Mouse (Mus musculus) heart, embryonic 13.5 days (tissue): ENCODE measurements at regions not wholly inside any gene's neighbourhood (a gene's known extent, or its start where the extent isn't known, plus 50 kb on each side); places are given as distances from the start of the nearest gene placed in this dataset.

Experiments
- ATAC-seq: fragments of 200-750 bp; cut with Nextera tagmentation; 2 replicates; pipeline ENCODE4 v1.8.0; 2017; ENCODE audit warnings: moderate TSS enrichment; ENCODE audit not compliant: insufficient number of reproducible peaks, low FRiP score, low TSS enrichment; ENCODE audit errors: extremely low read depth
- H3K27ac ChIP-seq: fragments of 300-500 bp; sonication (generic); replicated peaks from 2 replicates; pipeline ENCODE4 v1.5.1; 2015; ENCODE audit warnings: moderate library complexity, mild to moderate bottlenecking, inconsistent platforms
- H3K27me3 ChIP-seq: fragments of 300-500 bp; sonication (generic); replicated peaks from 2 replicates; pipeline ENCODE4 v1.6.1; 2015; ENCODE audit warnings: mild to moderate bottlenecking, inconsistent platforms
- H3K36me3 ChIP-seq: fragments of 300-500 bp; sonication (generic); 2 replicates; pipeline ENCODE4 v1.6.1; 2015; ENCODE audit warnings: mild to moderate bottlenecking, inconsistent platforms
- H3K4me1 ChIP-seq: fragments of 300-500 bp; sonication (generic); 2 replicates; pipeline ENCODE4 v1.6.1; 2015; ENCODE audit warnings: inconsistent platforms
- H3K4me2 ChIP-seq: fragments of 300-500 bp; sonication (generic); 2 replicates; pipeline ENCODE4 v1.6.1; 2015; ENCODE audit warnings: inconsistent platforms, mild to moderate bottlenecking, moderate library complexity
- H3K4me3 ChIP-seq: fragments of 300-500 bp; sonication (generic); 2 replicates; pipeline ENCODE4 v1.5.1; 2015; ENCODE audit warnings: moderate library complexity, mild to moderate bottlenecking, inconsistent platforms
- H3K9ac ChIP-seq: fragments of 300-500 bp; sonication (generic); 2 replicates; pipeline ENCODE4 v1.6.1; 2015; ENCODE audit warnings: inconsistent platforms, mild to moderate bottlenecking, moderate library complexity
- H3K9me3 ChIP-seq: fragments of 300-500 bp; sonication (generic); 2 replicates; pipeline ENCODE4 v1.6.1; 2016; ENCODE audit warnings: inconsistent platforms
- WGBS: fragments of 180-500 bp; shearing (Covaris S2); methylation state at CpG from one replicate; pipeline ENCODE4 v1.1.7; 2015; ENCODE audit warnings: mixed read lengths; 5-methylcytosine and 5-hydroxymethylcytosine counted together

DNA sequence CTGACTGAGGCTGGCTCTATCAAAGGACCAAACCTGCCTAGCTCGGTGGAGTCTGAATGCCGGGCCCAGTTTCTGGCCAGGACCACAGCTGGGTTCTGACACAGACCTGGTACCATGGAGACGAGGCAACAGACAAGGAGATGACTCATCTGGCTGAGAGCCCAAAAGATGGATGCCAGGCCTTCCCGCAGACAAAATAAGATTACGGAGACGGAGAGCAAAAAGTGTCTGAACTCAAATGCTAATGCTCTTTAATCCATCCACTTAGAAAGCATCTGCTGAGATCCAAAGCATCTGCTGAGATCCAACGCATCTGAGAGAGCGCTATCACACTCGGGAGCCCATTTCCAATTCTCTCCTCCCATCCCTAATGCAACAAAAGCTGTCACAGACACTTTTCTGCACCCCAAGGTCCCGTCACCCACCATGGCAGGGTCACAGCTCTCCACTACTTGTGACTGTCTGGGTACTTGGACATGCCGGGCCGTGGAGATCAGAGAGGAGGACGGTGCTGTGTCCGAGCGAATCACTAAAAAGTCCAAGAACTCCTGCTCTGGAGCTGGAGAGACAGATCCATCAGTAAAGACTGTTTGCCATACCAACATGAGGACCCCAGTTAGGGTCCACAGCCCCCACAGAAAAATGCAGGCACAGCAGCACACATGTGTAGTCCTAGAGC lies 278.3 kb upstream of the Sulf2 start:
- ATAC-seq, result no peak
- Histone ChIP-seq H3K4me1 (peaks cover 58% of the 10 kb centered on the region), H3K27ac (peak overlapping the region; percentile 60; the same call in 1 of the 2 replicates), H3K4me3 (no peak overlapping the region), H3K9ac (peak overlapping the region; percentile 42; the same call in 1 of the 2 replicates), H3K9me3 (no peaks in the 10 kb centered on the region), H3K36me3 (no peaks in the 10 kb centered on the region), H3K27me3 (no peaks in the 10 kb centered on the region), H3K4me2 (no peak overlapping the region)
- 47% methylated on average over 15 of the region's 15 CpGs for WGBS

- no peak overlapping the region for H3K4me3 ChIP-seq
- no peaks in the 10 kb centered on the region for H3K27me3 ChIP-seq
- ATAC-seq, result no peak
- H3K36me3 ChIP-seq, result no peaks in the 10 kb centered on the region
- no peaks in the 10 kb centered on the region for H3K9me3 ChIP-seq
- H3K4me2 ChIP-seq, result no peak overlapping the region
- H3K4me1 ChIP-seq, result peaks cover 62% of the 10 kb centered on the region
- H3K27ac ChIP-seq, result peak overlapping the region; percentile 60; the same call in 1 of the 2 replicates
- H3K9ac ChIP-seq, result peak overlapping the region; percentile 42; the same call in 1 of the 2 replicates
- WGBS, result 65% methylated on average over 13 of the region's 13 CpGs
These were observed 277.6 kb upstream of the Sulf2 start for GRCm38 (mm10) chr2:166432948-166433654.

GRCm38 (mm10) chr2:166432531-166432930 lies 277.1 kb upstream of the Sulf2 start:
- no peak overlapping the region for H3K27ac ChIP-seq
- H3K9me3 ChIP-seq, result no peaks in the 10 kb centered on the region
- H3K27me3 ChIP-seq, result no peaks in the 10 kb centered on the region
- no peaks in the 10 kb centered on the region for H3K36me3 ChIP-seq
- no peak overlapping the region for H3K4me2 ChIP-seq
- H3K4me1 ChIP-seq, result peaks cover 67% of the 10 kb centered on the region
- peak overlapping the region; percentile 40; the same call in 1 of the 2 replicates for H3K9ac ChIP-seq
- no peak for ATAC-seq
- no peak overlapping the region for H3K4me3 ChIP-seq
- WGBS, result 75% methylated on average over 8 of the region's 8 CpGs

DNA sequence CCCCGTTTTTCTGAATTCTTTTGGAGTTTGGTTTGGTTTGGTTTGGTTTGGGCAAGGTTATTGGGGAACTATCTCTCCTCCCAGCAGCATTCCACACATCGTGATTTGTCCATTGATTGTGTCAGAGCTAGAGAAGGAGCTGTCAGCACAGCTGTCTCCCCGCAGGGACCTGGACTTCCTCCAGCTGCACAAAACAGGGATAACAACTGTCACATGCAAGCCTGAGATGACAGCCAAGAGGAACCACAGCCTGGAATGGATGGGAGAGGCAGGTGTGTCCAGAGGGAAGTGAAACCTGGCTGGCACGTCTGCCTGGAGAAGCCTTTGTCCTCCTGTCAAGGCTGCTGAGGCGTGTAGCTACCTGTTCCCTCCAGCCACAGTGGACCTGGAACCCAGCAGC lies 274.5 kb upstream of the Sulf2 start:
- Histone ChIP-seq H3K9ac (peak overlapping the region; percentile 21; the same call in 1 of the 2 replicates), H3K27me3 (no peaks in the 10 kb centered on the region), H3K4me1 (peaks cover 79% of the 10 kb centered on the region), H3K4me3 (no peak overlapping the region), H3K36me3 (no peaks in the 10 kb centered on the region), H3K9me3 (no peaks in the 10 kb centered on the region), H3K4me2 (no peak overlapping the region), H3K27ac (peak overlapping the region; percentile 63)
- WGBS, result 12% methylated on average over 5 of the region's 5 CpGs
- no peak for ATAC-seq

DNA sequence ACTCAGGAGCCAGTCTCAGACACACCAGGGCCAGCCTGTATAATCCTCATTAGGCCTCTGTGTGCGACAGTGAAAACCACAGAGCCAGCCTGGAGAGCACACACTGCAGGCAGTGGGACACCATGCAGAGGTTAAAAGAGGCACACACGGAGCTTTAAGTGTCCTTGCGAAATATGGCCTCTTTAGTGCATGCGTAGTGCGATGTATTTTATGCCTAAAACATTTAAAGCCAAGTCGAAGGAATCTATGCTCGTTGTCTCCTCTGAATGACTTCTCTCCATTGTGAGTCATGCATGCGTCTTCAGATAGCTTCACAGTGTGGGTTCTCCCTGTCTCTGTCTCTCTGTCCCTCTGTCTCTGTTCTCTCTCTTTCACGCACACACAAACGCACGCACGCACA lies 274.0 kb upstream of the Sulf2 start:
- H3K4me1 ChIP-seq, result peaks cover 75% of the 10 kb centered on the region
- no peak for ATAC-seq
- H3K36me3 ChIP-seq, result no peaks in the 10 kb centered on the region
- peak overlapping the region; percentile 63 for H3K27ac ChIP-seq
- H3K27me3 ChIP-seq, result no peaks in the 10 kb centered on the region
- no peak overlapping the region for H3K4me2 ChIP-seq
- no peak overlapping the region for H3K4me3 ChIP-seq
- no peaks in the 10 kb centered on the region for H3K9me3 ChIP-seq
- H3K9ac ChIP-seq, result no peak overlapping the region; the same call in 1 of the 2 replicates
- WGBS, result 64% methylated on average over 12 of the region's 12 CpGs

DNA sequence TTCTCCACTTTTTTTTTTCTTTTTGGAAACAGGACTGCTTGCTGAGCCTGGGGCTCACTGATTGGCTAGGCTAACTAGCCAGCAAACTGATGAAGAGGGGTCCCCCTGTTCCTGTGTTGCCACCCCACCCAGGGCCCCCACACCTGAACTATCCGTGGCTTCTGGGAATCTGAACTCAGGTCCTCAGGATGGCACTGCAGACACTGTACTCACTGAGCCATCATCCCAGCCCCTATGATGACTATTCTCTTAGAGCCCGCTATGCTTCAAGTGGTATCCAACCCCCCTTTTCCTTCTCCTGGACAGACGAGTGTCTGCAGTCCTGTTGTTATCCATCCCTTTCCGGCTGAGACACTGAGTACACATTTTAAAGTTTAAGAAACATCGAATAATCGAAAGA lies 271.9 kb upstream of the Sulf2 start:
- Histone ChIP-seq H3K27ac (peak overlapping the region; percentile 83), H3K4me1 (peaks cover 54% of the 10 kb centered on the region), H3K9me3 (no peaks in the 10 kb centered on the region), H3K9ac (0 out of 2 replicates have a peak overlapping the region, but pooled peaks have one; percentile 26), H3K4me3 (no peak overlapping the region), H3K27me3 (no peaks in the 10 kb centered on the region), H3K4me2 (0 out of 2 replicates have a peak overlapping the region, but pooled peaks have one; percentile 17), H3K36me3 (no peaks in the 10 kb centered on the region)
- ATAC-seq, result no peak
- WGBS, result 56% methylated on average over 6 of the region's 6 CpGs

DNA sequence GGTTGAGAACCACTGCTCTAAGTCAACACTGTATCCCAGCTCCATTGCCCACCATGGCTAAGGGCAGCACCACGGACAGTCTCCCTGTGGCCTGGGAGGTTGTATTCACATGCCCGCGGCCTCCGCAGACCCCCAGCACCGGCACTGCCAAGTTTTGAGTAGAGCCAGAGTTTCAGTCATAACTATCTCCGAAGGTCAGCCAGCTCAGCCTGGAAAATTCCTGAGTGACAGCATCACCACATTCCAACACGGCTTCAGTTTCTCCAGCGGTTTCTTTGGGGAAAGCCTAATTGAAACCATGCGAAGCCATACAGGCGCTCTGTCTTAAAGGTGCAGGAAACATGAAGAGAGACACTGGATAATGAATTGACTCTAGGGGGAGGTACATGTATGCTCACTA lies 271.5 kb upstream of the Sulf2 start:
- peaks cover 50% of the 10 kb centered on the region for H3K4me1 ChIP-seq
- H3K4me2 ChIP-seq, result peak overlapping the region; percentile 17; the same call in 1 of the 2 replicates
- 9% methylated on average over 10 of the region's 10 CpGs for WGBS

DNA sequence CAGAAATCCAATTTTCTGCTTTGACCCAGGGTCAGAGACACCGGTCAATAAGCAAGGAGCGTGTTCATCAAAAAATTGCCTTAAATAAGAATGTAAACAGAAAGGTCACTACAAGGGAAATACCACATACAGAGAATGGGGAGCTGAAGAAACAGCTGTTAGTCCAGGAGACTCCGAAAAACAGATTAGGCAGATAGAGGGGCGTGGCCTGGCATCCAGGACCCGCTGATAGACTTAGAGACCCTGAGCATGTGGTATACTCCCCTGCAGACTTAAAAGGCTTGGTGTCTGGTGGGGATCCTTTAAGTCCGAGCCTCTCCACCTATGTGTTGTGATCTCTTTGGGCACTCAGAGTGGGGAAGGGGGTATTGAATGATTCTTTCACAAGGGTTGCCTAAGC lies 271.0 kb upstream of the Sulf2 start:
- Histone ChIP-seq H3K4me3 (no peak overlapping the region), H3K4me2 (peak overlapping the region; percentile 17; the same call in 1 of the 2 replicates), H3K9ac (0 out of 2 replicates have a peak overlapping the region, but pooled peaks have one; percentile 20), H3K4me1 (peaks cover 45% of the 10 kb centered on the region), H3K27me3 (no peaks in the 10 kb centered on the region), H3K27ac (peak overlapping the region; percentile 83), H3K9me3 (no peaks in the 10 kb centered on the region), H3K36me3 (no peaks in the 10 kb centered on the region)
- no peak for ATAC-seq
- WGBS, result 44% methylated on average over 6 of the region's 6 CpGs

More for the DNA sequence above, 271.5 kb upstream of the Sulf2 start:
- H3K9ac ChIP-seq, result 0 out of 2 replicates have a peak overlapping the region, but pooled peaks have one; percentile 26
- H3K9me3 ChIP-seq, result no peaks in the 10 kb centered on the region
- peak; percentile 57; the same call in 1 of the 2 replicates for ATAC-seq
- no peak overlapping the region for H3K4me3 ChIP-seq
- no peaks in the 10 kb centered on the region for H3K27me3 ChIP-seq
- H3K27ac ChIP-seq, result peak overlapping the region; percentile 83
- H3K36me3 ChIP-seq, result no peaks in the 10 kb centered on the region

- H3K4me3 ChIP-seq, result no peak overlapping the region
- 73% methylated on average over 3 of the region's 3 CpGs for WGBS
- no peak overlapping the region for H3K4me2 ChIP-seq
- ATAC-seq, result no peak
- H3K4me1 ChIP-seq, result peaks cover 42% of the 10 kb centered on the region
- no peak overlapping the region for H3K9ac ChIP-seq
- no peak overlapping the region for H3K27ac ChIP-seq
- H3K9me3 ChIP-seq, result no peaks in the 10 kb centered on the region
- no peaks in the 10 kb centered on the region for H3K36me3 ChIP-seq
- no peaks in the 10 kb centered on the region for H3K27me3 ChIP-seq
These were observed 269.7 kb upstream of the Sulf2 start for GRCm38 (mm10) chr2:166425141-166425540.

- WGBS, result 81% methylated on average over 6 of the region's 6 CpGs
- H3K9ac ChIP-seq, result no peak overlapping the region
- H3K9me3 ChIP-seq, result no peaks in the 10 kb centered on the region
- no peak overlapping the region for H3K4me2 ChIP-seq
- H3K4me1 ChIP-seq, result peaks cover 28% of the 10 kb centered on the region
- H3K27me3 ChIP-seq, result no peaks in the 10 kb centered on the region
- H3K27ac ChIP-seq, result no peak overlapping the region
- no peak for ATAC-seq
- H3K36me3 ChIP-seq, result no peaks in the 10 kb centered on the region
- no peak overlapping the region for H3K4me3 ChIP-seq
These were observed 267.7 kb upstream of the Sulf2 start for GRCm38 (mm10) chr2:166423132-166423660.

- no peak for ATAC-seq
- Histone ChIP-seq H3K27me3 (no peaks in the 10 kb centered on the region), H3K27ac (no peak overlapping the region), H3K4me1 (peaks cover 11% of the 10 kb centered on the region), H3K9me3 (no peaks in the 10 kb centered on the region), H3K4me2 (no peak overlapping the region), H3K9ac (no peak overlapping the region), H3K4me3 (no peak overlapping the region), H3K36me3 (no peaks in the 10 kb centered on the region)
- WGBS, result 71% methylated on average over 8 of the region's 8 CpGs
These were observed 264.8 kb upstream of the Sulf2 start for GRCm38 (mm10) chr2:166420275-166420674.
